Mouse (Mus musculus) neutrophil, adult 5-6 weeks (primary cell): ENCODE measurements around the gene Ak5. TPM values are rescaled to one million over a fixed set of nuclear protein-coding genes. Genes with fewer than 3 reads are reported as not detected.
"Not testable (repeated sequence)": the region's sequence is repeated elsewhere in the genome, so short reads cannot be mapped to it uniquely, and the experiment has no call there.

Experiments
- ATAC-seq: fragments of 151-379, 151-347 bp; 2 replicates; pipeline ENCODE4 v1.8.0; 2017; ENCODE audit warnings: mild to moderate bottlenecking, moderate TSS enrichment; ENCODE audit not compliant: insufficient number of reproducible peaks, poor library complexity, low FRiP score, severe bottlenecking; ENCODE audit errors: extremely low read depth
- total RNA-seq: library from RNA; stranded (forward); fragments of 200-1000 nt; gene quantifications from 2 replicates; pipeline ENCODE4 v1.2.3, GENCODE M21; 2017

Gene Ak5
- total RNA-seq, 1 experiment from 2014 or later = 2.7 TPM

GRCm38 (mm10) chr3:152651991-152652390 is 16.2 kb downstream of the Ak5 start:
- no peak for ATAC-seq

- ATAC-seq = no peak
These were observed 23.6 kb downstream of the Ak5 start for GRCm38 (mm10) chr3:152644610-152645009.

GRCm38 (mm10) chr3:152625061-152625820 is 42.9 kb downstream of the Ak5 start:
- no peak for ATAC-seq

- no peak for ATAC-seq
These were observed 47.6 kb downstream of the Ak5 start for GRCm38 (mm10) chr3:152620534-152620933.

GRCm38 (mm10) chr3:152620058-152620457 is 48.1 kb downstream of the Ak5 start:
- ATAC-seq = no peak

DNA sequence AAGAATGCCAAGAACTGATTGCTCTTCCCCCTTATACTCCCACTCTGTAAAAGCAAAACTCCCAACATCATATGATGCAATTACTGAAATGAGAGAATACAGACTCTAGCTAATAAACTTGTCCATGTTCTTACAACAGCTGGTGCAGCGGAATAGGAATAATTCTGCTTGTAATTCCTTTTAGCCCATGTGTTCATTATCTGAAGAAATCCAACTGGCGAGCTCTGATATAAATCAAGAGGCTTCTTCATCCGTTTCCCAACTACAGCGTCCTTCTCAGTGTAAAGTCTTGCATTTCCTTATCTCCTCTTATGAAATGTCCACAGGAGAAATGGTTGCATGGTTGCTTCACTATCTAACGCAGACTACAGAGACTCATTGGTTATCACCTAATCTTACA is 59.1 kb downstream of the Ak5 start:
- ATAC-seq = no peak

- no peak for ATAC-seq
These were observed 62.3 kb downstream of the Ak5 start for GRCm38 (mm10) chr3:152605849-152606248.

GRCm38 (mm10) chr3:152599679-152600078 is 68.5 kb downstream of the Ak5 start:
- no peak for ATAC-seq

DNA sequence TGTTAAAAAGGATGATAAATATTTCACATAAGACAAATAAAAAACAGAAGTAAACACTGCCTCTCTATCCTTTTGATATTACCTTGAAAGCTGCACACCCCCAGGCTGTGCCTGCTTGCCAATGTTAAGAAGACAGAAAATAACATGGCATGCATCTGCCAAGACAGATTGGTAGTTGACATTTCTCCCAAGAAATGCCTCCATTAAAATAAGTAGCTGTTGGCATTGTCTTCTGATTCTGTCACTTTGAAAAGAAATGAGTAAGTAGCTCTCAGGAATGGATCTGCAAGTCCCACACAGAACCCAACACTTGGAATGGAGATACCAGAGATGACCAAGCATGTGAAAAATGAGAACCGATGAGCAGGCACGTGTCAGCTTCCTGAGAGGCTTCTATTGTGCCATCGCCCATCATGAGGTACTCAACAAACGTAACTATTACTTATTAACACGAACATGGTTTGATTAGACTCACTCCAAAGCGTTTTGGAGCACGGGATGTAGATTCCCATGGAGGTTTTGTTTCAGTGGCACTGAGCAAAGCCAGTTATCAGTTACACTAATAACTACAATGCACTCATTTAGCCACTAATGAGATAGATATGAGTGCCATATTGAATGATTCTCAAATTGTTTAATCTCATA is 71.6 kb downstream of the Ak5 start:
- no peak for ATAC-seq

DNA sequence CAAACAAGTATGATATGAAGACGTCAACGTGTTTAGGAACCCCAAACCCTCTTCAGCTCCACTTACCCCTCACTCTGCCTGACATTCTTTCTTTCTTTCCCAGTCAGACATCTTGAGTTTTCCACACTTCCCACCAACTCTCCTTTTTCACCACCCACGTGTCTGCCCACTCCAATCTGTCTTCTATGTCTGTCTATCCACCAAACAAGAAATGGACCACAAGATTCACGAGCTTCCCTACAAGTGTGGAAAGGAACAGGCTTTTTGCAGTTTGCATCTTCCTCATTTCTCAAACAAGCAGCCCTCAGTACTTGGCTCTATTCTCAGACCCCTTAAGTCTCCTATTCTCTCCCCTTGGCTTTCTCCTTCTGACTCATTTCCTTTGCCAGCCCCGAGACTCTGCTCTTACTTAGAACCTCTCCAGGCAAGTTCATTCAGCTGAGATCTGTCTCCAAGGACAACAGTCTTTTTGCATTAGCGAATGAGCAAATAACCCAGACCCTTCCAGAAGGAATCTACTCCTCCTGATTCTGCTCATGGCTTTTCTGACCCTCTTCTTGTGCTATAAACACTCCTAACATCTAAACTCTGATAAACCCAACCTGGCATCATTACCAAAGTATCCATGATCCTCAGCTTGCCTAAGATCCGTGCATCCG is 75.3 kb downstream of the Ak5 start:
- ATAC-seq = no peak

DNA sequence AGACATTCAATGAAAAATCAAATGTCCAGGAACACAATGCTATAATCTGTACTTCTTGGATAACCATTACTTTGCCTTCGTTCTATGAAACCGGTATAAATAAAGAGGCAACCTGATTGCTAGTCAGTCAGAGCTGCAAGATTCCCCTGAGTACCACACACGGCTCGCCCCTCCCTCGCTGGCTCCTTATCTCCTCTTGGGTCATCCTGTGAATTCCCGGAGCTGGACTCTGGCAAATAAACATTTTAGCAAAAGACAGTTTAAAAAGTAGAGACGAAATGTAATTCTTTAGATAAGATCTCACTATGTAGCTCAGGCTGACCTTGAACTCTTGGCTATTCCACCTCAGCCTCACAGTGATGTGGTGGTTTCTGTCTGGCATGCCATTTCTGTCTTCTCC is 77.7 kb downstream of the Ak5 start:
- ATAC-seq = no peak

GRCm38 (mm10) chr3:152589101-152589500 is 79.1 kb downstream of the Ak5 start:
- ATAC-seq = not testable (repeated sequence)

DNA sequence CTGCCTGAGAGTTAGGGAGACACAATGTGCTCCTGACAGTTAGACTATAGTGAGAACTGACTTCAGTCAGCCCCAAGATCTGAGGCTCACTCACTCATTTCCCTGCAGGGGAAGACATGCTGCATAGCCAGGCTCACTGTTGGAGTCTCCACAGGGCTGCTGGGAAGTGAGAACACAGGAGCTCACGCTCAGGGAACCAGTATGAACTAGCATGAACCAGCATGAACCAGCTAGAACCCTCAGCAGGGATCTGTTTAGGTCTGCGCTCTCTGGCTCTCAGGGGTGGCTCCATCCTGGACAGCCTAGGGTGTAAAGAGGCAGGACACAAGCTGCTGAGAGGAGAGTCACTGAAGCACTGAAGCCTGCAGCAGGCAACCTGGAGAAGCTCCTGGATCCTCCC is 81.2 kb downstream of the Ak5 start:
- no peak for ATAC-seq

GRCm38 (mm10) chr3:152586191-152586590 is 82.0 kb downstream of the Ak5 start:
- no peak for ATAC-seq

DNA sequence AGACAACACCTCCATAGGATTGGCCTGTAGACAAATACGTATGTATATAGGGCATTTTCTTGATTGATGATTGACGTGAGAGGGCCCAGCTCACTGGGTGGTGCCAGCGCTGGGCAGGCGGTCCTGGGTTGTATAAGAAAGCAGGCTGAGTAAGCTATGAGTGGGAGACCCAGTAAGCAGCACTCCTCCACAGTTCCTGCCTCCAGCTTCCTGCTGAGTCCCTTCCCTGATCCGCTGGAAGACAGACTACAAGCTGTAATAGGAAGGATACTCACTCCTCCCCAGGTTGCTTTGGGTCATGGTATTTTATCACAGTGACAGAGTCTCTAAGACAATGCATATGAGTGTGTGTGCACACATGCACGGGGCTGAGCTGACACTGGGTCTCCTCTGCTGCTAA is 82.6 kb downstream of the Ak5 start:
- no peak for ATAC-seq

- no peak for ATAC-seq
These were observed 85.1 kb downstream of the Ak5 start for GRCm38 (mm10) chr3:152583033-152583432.

DNA sequence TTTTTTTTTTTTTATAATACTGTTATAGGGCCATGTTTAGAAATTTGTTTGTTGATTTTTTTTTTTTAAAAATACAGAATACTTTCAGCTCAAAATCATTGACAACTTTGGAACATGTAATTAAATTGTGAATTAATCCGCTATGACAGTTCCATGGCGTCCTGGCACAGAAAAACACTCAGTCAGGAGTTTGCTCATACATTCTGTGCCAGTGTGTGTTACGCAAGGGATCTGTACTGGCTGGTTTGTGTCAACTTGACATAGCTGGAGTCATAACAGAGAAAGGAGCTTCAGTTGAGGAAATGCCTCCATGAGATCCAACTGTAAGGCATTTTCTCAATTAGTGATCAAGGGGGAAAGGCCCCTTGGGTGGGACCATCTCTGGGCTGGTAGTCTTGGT is 86.3 kb downstream of the Ak5 start:
- ATAC-seq = not testable (repeated sequence)

- no peak for ATAC-seq
These were observed 88.1 kb downstream of the Ak5 start for GRCm38 (mm10) chr3:152579984-152580591.

- ATAC-seq = no peak
These were observed 89.6 kb downstream of the Ak5 start for GRCm38 (mm10) chr3:152578282-152579228.
